Mouse (Mus musculus): ENCODE data around the gene Ablim2. TPM values are rescaled to one million over a fixed set of nuclear protein-coding genes. Genes with fewer than 3 reads are reported as not detected.

Gene Ablim2
- polyA plus RNA-seq, 2 experiments = 0.16 TPM; not detected in 1

GRCm38 (mm10) chr5:35893805-35894260 is 136.2 kb downstream of the Ablim2 start:
- ATAC-seq (ENCODE audit: insufficient read depth) (peak; percentile 16; the same call in 1 of the 2 replicates), DNase-seq (ENCODE audit: low read depth in 3 of 3, low spot score in 3 of 3) (no peak)
- WGBS (ENCODE audit: insufficient replicate concordance) = 4% methylated on average over 21 of the region's 21 CpGs

GRCm38 (mm10) chr5:35894295-35895047 is 136.8 kb downstream of the Ablim2 start:
- Histone ChIP-seq H3K36me3 (replicated peaks; ENCODE audit: control insufficient read depth, insufficient read depth, low read depth) (no peaks in the 10 kb centered on the region), H3K4me2 (ENCODE audit: low read depth) (peak overlapping the region; percentile 55), H3K9ac (replicated peaks) (no peak overlapping the region; the same call in 1 of the 2 replicates), H3K4me3 (ENCODE audit: insufficient read depth in 1 of 2, low read depth in 2 of 2, low read length in 2 of 2) (peak overlapping the region; percentile 45 to 49), H3K27ac (no peak overlapping the region), H3K9me3 (ENCODE audit: control insufficient read depth, low read length) (no peaks in the 10 kb centered on the region), H3K27me3 (ENCODE audit: control insufficient read depth, insufficient read depth, low read length) (peaks cover 15% of the 10 kb centered on the region), H3K4me1 (replicated peaks; ENCODE audit: control insufficient read depth in 2 of 2, insufficient read depth in 2 of 2, low read length in 1 of 2) (peaks cover 0 to 5% of the 10 kb centered on the region in 2 experiments; a peak in 1 of 4 replicates)
- WGBS (ENCODE audit: insufficient replicate concordance) = 24% methylated on average over 30 of the region's 30 CpGs
- TF ChIP-seq EP300 (IDR thresholded peaks at IDR 0.05; ENCODE audit: low read depth) = no peak
- no peak for TF ChIP-seq CTCF (IDR thresholded peaks at IDR 0.05; ENCODE audit: low read depth)
- DNase-seq (ENCODE audit: low read depth in 3 of 3, low spot score in 3 of 3) = no peak
- no peak for ATAC-seq (ENCODE audit: insufficient read depth)

More at GRCm38 (mm10) chr5:35893805-35894260, 136.2 kb downstream of the Ablim2 start:
- H3K4me1 ChIP-seq (replicated peaks; ENCODE audit: control insufficient read depth in 2 of 2, insufficient read depth in 2 of 2, low read length in 1 of 2) = peaks cover 0 to 5% of the 10 kb centered on the region in 2 experiments; a peak in 1 of 4 replicates
- H3K9ac ChIP-seq (replicated peaks) = no peak overlapping the region; the same call in 1 of the 2 replicates
- no peak overlapping the region for H3K27ac ChIP-seq
- H3K4me2 ChIP-seq (ENCODE audit: low read depth) = peak overlapping the region; percentile 55
- peak overlapping the region; percentile 45 to 49 for H3K4me3 ChIP-seq (ENCODE audit: insufficient read depth in 1 of 2, low read depth in 2 of 2, low read length in 2 of 2)
- no peaks in the 10 kb centered on the region for H3K36me3 ChIP-seq (replicated peaks; ENCODE audit: control insufficient read depth, insufficient read depth, low read depth)
- H3K9me3 ChIP-seq (ENCODE audit: control insufficient read depth, low read length) = no peaks in the 10 kb centered on the region
- H3K27me3 ChIP-seq (ENCODE audit: control insufficient read depth, insufficient read depth, low read length) = peaks cover 15% of the 10 kb centered on the region
- TF ChIP-seq EP300 (IDR thresholded peaks at IDR 0.05; ENCODE audit: low read depth) (no peak), CTCF (IDR thresholded peaks at IDR 0.05; ENCODE audit: low read depth) (no peak)

GRCm38 (mm10) chr5:35895926-35896325 is 138.2 kb downstream of the Ablim2 start:
- Histone ChIP-seq H3K9me3 (ENCODE audit: control insufficient read depth, low read length) (no peaks in the 10 kb centered on the region), H3K4me1 (replicated peaks; ENCODE audit: control insufficient read depth in 2 of 2, insufficient read depth in 2 of 2, low read length in 1 of 2) (peaks cover 0 to 7% of the 10 kb centered on the region in 2 experiments; a peak in 1 of 4 replicates), H3K27me3 (ENCODE audit: control insufficient read depth, insufficient read depth, low read length) (peaks cover 15% of the 10 kb centered on the region), H3K9ac (replicated peaks) (no peak overlapping the region), H3K36me3 (replicated peaks; ENCODE audit: control insufficient read depth, insufficient read depth, low read depth) (no peaks in the 10 kb centered on the region), H3K27ac (no peak overlapping the region), H3K4me3 (ENCODE audit: insufficient read depth in 1 of 2, low read depth in 2 of 2, low read length in 2 of 2) (no peak overlapping the region), H3K4me2 (ENCODE audit: low read depth) (no peak overlapping the region)
- no peak for TF ChIP-seq CTCF (IDR thresholded peaks at IDR 0.05; ENCODE audit: low read depth)
- TF ChIP-seq EP300 (IDR thresholded peaks at IDR 0.05; ENCODE audit: low read depth) = no peak
- DNase-seq (ENCODE audit: low read depth in 3 of 3, low spot score in 3 of 3) (no peak), ATAC-seq (ENCODE audit: insufficient read depth) (no peak)
- 49% methylated on average over 4 of the region's 4 CpGs for WGBS (ENCODE audit: insufficient replicate concordance)

GRCm38 (mm10) chr5:35896556-35896955 is 138.9 kb downstream of the Ablim2 start:
- H3K4me3 ChIP-seq (ENCODE audit: insufficient read depth in 1 of 2, low read depth in 2 of 2, low read length in 2 of 2) = no peak overlapping the region
- no peaks in the 10 kb centered on the region for H3K9me3 ChIP-seq (ENCODE audit: control insufficient read depth, low read length)
- TF ChIP-seq CTCF (IDR thresholded peaks at IDR 0.05; ENCODE audit: low read depth) (no peak), EP300 (IDR thresholded peaks at IDR 0.05; ENCODE audit: low read depth) (no peak)
- no peak overlapping the region for H3K4me2 ChIP-seq (ENCODE audit: low read depth)
- peaks cover 0 to 7% of the 10 kb centered on the region in 2 experiments; a peak in 1 of 4 replicates for H3K4me1 ChIP-seq (replicated peaks; ENCODE audit: control insufficient read depth in 2 of 2, insufficient read depth in 2 of 2, low read length in 1 of 2)
- H3K27me3 ChIP-seq (ENCODE audit: control insufficient read depth, insufficient read depth, low read length) = peaks cover 15% of the 10 kb centered on the region
- no peak overlapping the region for H3K27ac ChIP-seq
- no peak for DNase-seq (ENCODE audit: low read depth in 3 of 3, low spot score in 3 of 3)
- no peaks in the 10 kb centered on the region for H3K36me3 ChIP-seq (replicated peaks; ENCODE audit: control insufficient read depth, insufficient read depth, low read depth)
- H3K9ac ChIP-seq (replicated peaks) = no peak overlapping the region
- no peak for ATAC-seq (ENCODE audit: insufficient read depth)
- WGBS (ENCODE audit: insufficient replicate concordance) = 70% methylated on average over 4 of the region's 4 CpGs

- Histone ChIP-seq H3K4me2 (ENCODE audit: low read depth) (no peak overlapping the region), H3K4me3 (ENCODE audit: insufficient read depth in 1 of 2, low read depth in 2 of 2, low read length in 2 of 2) (no peak overlapping the region), H3K9me3 (ENCODE audit: control insufficient read depth, low read length) (no peaks in the 10 kb centered on the region), H3K27me3 (ENCODE audit: control insufficient read depth, insufficient read depth, low read length) (peaks cover 15% of the 10 kb centered on the region), H3K27ac (no peak overlapping the region), H3K4me1 (replicated peaks; ENCODE audit: control insufficient read depth in 2 of 2, insufficient read depth in 2 of 2, low read length in 1 of 2) (peaks cover 0 to 7% of the 10 kb centered on the region in 2 experiments; a peak in 1 of 4 replicates), H3K9ac (replicated peaks) (no peak overlapping the region), H3K36me3 (replicated peaks; ENCODE audit: control insufficient read depth, insufficient read depth, low read depth) (no peaks in the 10 kb centered on the region)
- 51% methylated on average over 4 of the region's 4 CpGs for WGBS (ENCODE audit: insufficient replicate concordance)
- ATAC-seq (ENCODE audit: insufficient read depth) (no peak), DNase-seq (ENCODE audit: low read depth in 3 of 3, low spot score in 3 of 3) (no peak)
- no peak for TF ChIP-seq EP300 (IDR thresholded peaks at IDR 0.05; ENCODE audit: low read depth)
- TF ChIP-seq CTCF (IDR thresholded peaks at IDR 0.05; ENCODE audit: low read depth) = no peak
Measured at GRCm38 (mm10) chr5:35897147-35897546, 139.5 kb downstream of the Ablim2 start.

Data from liver, embryonic 14.5 days (tissue).